Mouse (Mus musculus): ENCODE results near the gene Sesn1.

GRCm38 (mm10) chr10:41931962-41932361 lies 122.2 kb downstream of the Sesn1 start:
- TF ChIP-seq CTCF (IDR thresholded peaks at IDR 0.05; ENCODE audit: extremely low read depth, insufficient read depth, insufficient read length, insufficient replicate concordance) (no peak), POLR2A (IDR thresholded peaks at IDR 0.05; ENCODE audit: low read depth, low read length) (no peak)

All from spleen, adult 2 months (tissue).